18 mouse cellular contexts compared by ENCODE assay signal in genomic region chr11:63017327-63018082, GRCm38 (mm10). TPM values are rescaled to one million over a fixed set of nuclear protein-coding genes. Genes with fewer than 3 reads are reported as not detected.
DNase-seq lines count a peak whose midpoint lies in the region; ATAC-seq and TF ChIP-seq lines count a peak whose summit lies in the region.
"Had no signal": no experiment of that assay in that cellular context is flagged by ENCODE, and none has a peak within 500 bp of the region (broad histone marks: within the 10 kb centered on the region; RNA-seq: fewer than 3 reads in every experiment).

No protein-coding gene starts in this region.

- WGBS in heart, embryonic 10.5 days = 86% methylated on average over 6 of the region's 6 CpGs
- WGBS in forebrain, embryonic 13.5 days = 69% methylated on average over 6 of the region's 6 CpGs
- 51% methylated on average over 6 of the region's 6 CpGs for WGBS in limb, embryonic 11.5 days
- WGBS in kidney, adult 2 months = 93% methylated on average over 6 of the region's 6 CpGs

- DNase-seq in heart, embryonic 10.5 days (ENCODE audit: low spot score) = peak; percentile 65
- no peak for DNase-seq in heart, adult 18-20 months
- DNase-seq in forelimb bud, embryonic 11.5 days (ENCODE audit: low read depth, low spot score) = peak; percentile 75
- peak; percentile 63 for DNase-seq in limb, embryonic 11.5 days (ENCODE audit: low spot score)
- no peak for DNase-seq in ovary, postnatal 14 days (ENCODE audit: low spot score)
- no peak for DNase-seq in kidney, adult 2 months
- DNase-seq: kidney, adult 9 months had no signal

- no peak for TF ChIP-seq CTCF in kidney, adult 2 months (conservative IDR thresholded peaks at IDR 0.05; ENCODE audit: insufficient read depth, insufficient read length, low read depth, low read length)

- no peak overlapping the region for H3K27ac ChIP-seq in heart, embryonic 10.5 days
- H3K27ac ChIP-seq in forebrain, embryonic 13.5 days = no peak overlapping the region
- H3K27ac ChIP-seq in limb, embryonic 11.5 days (replicated peaks; ENCODE audit: low read depth, low read length) = no peak overlapping the region
- H3K27ac ChIP-seq in kidney, adult 2 months (ENCODE audit: insufficient read depth, low read depth, low read length) = no peak overlapping the region
- H3K27ac ChIP-seq: layer of hippocampus, adult 2 months; lung, embryonic 15.5 days had no signal

- H3K4me3 ChIP-seq in heart, embryonic 10.5 days = no peak overlapping the region
- no peak overlapping the region for H3K4me3 ChIP-seq in forebrain, embryonic 13.5 days
- no peak overlapping the region for H3K4me3 ChIP-seq in limb, embryonic 11.5 days (ENCODE audit: low read depth, low read length)
- H3K4me3 ChIP-seq in kidney, adult 2 months (ENCODE audit: insufficient read depth, low read depth, low read length) = no peak overlapping the region
- H3K4me3 ChIP-seq: heart, embryonic 12.5 days; layer of hippocampus, adult 2 months; lung, embryonic 15.5 days had no signal

- H3K27me3 ChIP-seq in heart, embryonic 10.5 days (ENCODE audit: insufficient read depth, poor library complexity, severe bottlenecking) = no peaks in the 10 kb centered on the region
- H3K27me3 ChIP-seq in forebrain, embryonic 13.5 days = no peaks in the 10 kb centered on the region
- H3K27me3 ChIP-seq in limb, embryonic 11.5 days (ENCODE audit: control insufficient read depth, insufficient read depth, low read length) = no peaks in the 10 kb centered on the region
- H3K27me3 ChIP-seq in kidney, adult 2 months (replicated peaks; ENCODE audit: control insufficient read depth, insufficient read depth, low read length) = no peaks in the 10 kb centered on the region
- H3K27me3 ChIP-seq: heart, embryonic 12.5 days; lung, embryonic 15.5 days had no signal

- ATAC-seq in forebrain, embryonic 13.5 days = 0 out of 2 replicates have a peak, but pooled peaks have one; percentile 61
- no peak for ATAC-seq in limb, embryonic 11.5 days (ENCODE audit: insufficient number of reproducible peaks, low FRiP score, low TSS enrichment, low read depth)
- ATAC-seq in megakaryocyte progenitor cell, adult 5-6 weeks (replicated peaks; ENCODE audit: poor library complexity) = no peak

- no peak overlapping the region for H3K9ac ChIP-seq in forebrain, embryonic 13.5 days
- no peak overlapping the region for H3K9ac ChIP-seq in limb, embryonic 11.5 days (ENCODE audit: low read length)
- H3K9ac ChIP-seq: heart, embryonic 12.5 days; lung, embryonic 15.5 days had no signal

- H3K9me3 ChIP-seq in heart, embryonic 10.5 days = no peaks in the 10 kb centered on the region
- H3K9me3 ChIP-seq in forebrain, embryonic 13.5 days (replicated peaks) = no peaks in the 10 kb centered on the region
- no peaks in the 10 kb centered on the region for H3K9me3 ChIP-seq in limb, embryonic 11.5 days (ENCODE audit: control insufficient read depth, low read length)
- H3K9me3 ChIP-seq: heart, embryonic 12.5 days; lung, embryonic 15.5 days had no signal

- no peak for TF ChIP-seq POLR2A in kidney, adult 2 months (IDR thresholded peaks at IDR 0.05; ENCODE audit: low read depth, low read length)

- H3K36me3 ChIP-seq in heart, embryonic 10.5 days = no peaks in the 10 kb centered on the region
- no peaks in the 10 kb centered on the region for H3K36me3 ChIP-seq in forebrain, embryonic 13.5 days (ENCODE audit: poor library complexity, severe bottlenecking)
- H3K36me3 ChIP-seq in limb, embryonic 11.5 days (ENCODE audit: control insufficient read depth, insufficient read depth, low read length) = no peaks in the 10 kb centered on the region
- no peaks in the 10 kb centered on the region for H3K36me3 ChIP-seq in kidney, adult 2 months (ENCODE audit: control insufficient read depth, insufficient read depth, low read length)
- H3K36me3 ChIP-seq: heart, embryonic 12.5 days; lung, embryonic 15.5 days had no signal

- peaks cover 24% of the 10 kb centered on the region for H3K4me1 ChIP-seq in heart, embryonic 10.5 days
- peaks cover 12% of the 10 kb centered on the region for H3K4me1 ChIP-seq in forebrain, embryonic 13.5 days
- peaks cover 32% of the 10 kb centered on the region for H3K4me1 ChIP-seq in limb, embryonic 11.5 days (ENCODE audit: control insufficient read depth, insufficient read depth, low read length)
- no peaks in the 10 kb centered on the region for H3K4me1 ChIP-seq in kidney, adult 2 months (ENCODE audit: control insufficient read depth, insufficient read depth, low read length)
- H3K4me1 ChIP-seq: heart, embryonic 12.5 days had no signal

- H3K4me2 ChIP-seq in forebrain, embryonic 13.5 days = no peak overlapping the region
- no peak overlapping the region for H3K4me2 ChIP-seq in limb, embryonic 11.5 days (ENCODE audit: low read depth, severe bottlenecking)
- H3K4me2 ChIP-seq: heart, embryonic 12.5 days; liver, embryonic 11.5 days; lung, embryonic 15.5 days had no signal

RNA-seq across cellular contexts. Expression of gene Tekt3, which starts 43.9 kb away (rescaled TPM):
- polyA plus RNA-seq in heart, embryonic 10.5 days (2016; fragmentation: Nextera tagmentation; extraction: Ambion mirVana) = not detected in 2 replicates
- total RNA-seq in heart, adult 18-20 months (2021) = not detected
- not detected in 2 replicates for polyA plus RNA-seq in forebrain, embryonic 13.5 days (2015; fragmentation: Nextera tagmentation; extraction: Ambion mirVana)
- not detected in 2 replicates for polyA plus RNA-seq in limb, embryonic 11.5 days (2014; fragmentation: Nextera tagmentation; extraction: Ambion mirVana)
- not detected in 2 replicates for total RNA-seq in megakaryocyte progenitor cell, adult 5-6 weeks (2015)
- not detected in 2 replicates for total RNA-seq in megakaryocyte progenitor cell, adult 5-6 weeks (2017)
- not detected in 2 replicates for polyA plus RNA-seq in kidney, adult 2 months (2012; rRNA removed)
- total RNA-seq: common myeloid progenitor, adult 5-6 weeks; heart, postnatal 4 days; left cerebral cortex, postnatal 10 days; megakaryocyte, adult 5-6 weeks had no signal
- polyA plus RNA-seq: heart, embryonic 12.5 days; liver, embryonic 11.5 days; spleen, adult 2 months had no signal

Comparison
In these comparisons a context has a peak if more than half of its experiments do, and no peak if none do; other contexts are left out.
1. DNase-seq: peak in heart, embryonic 10.5 days (single experiment), forelimb bud, embryonic 11.5 days (single experiment) and limb, embryonic 11.5 days (single experiment); none in heart, adult 18-20 months (0 of 2), ovary, postnatal 14 days (single experiment) and kidney, adult 2 months (single experiment).